In genomic region chr19:53370233-53370632, GRCm38 (mm10) we compare ENCODE assay signal across 19 mouse cellular contexts. TPM values are rescaled to one million over a fixed set of nuclear protein-coding genes. Genes with fewer than 3 reads are reported as not detected.
DNase-seq lines count a peak whose midpoint lies in the region; ATAC-seq and TF ChIP-seq lines count a peak whose summit lies in the region.
"Had no signal": no experiment of that assay in that cellular context is flagged by ENCODE, and none has a peak within 500 bp of the region (broad histone marks: within the 10 kb centered on the region; RNA-seq: fewer than 3 reads in every experiment).

No protein-coding gene starts in this region.

- no peak overlapping the region for H3K4me3 ChIP-seq in intestine, embryonic 16.5 days (ENCODE audit: low read length)
- no peak overlapping the region for H3K4me3 ChIP-seq in intestine, postnatal 0 days (ENCODE audit: low read depth, low read length)
- no peak overlapping the region for H3K4me3 ChIP-seq in midbrain, embryonic 13.5 days (replicated peaks)
- no peak overlapping the region for H3K4me3 ChIP-seq in midbrain, embryonic 15.5 days
- H3K4me3 ChIP-seq: heart, embryonic 13.5 days had no signal

- H3K4me1 ChIP-seq in intestine, embryonic 16.5 days (ENCODE audit: control insufficient read depth, insufficient read depth, low read length), result peaks cover 12% of the 10 kb centered on the region
- H3K4me1 ChIP-seq in intestine, postnatal 0 days (replicated peaks; ENCODE audit: control insufficient read depth, insufficient read depth, low read length), result no peaks in the 10 kb centered on the region
- peaks cover 20% of the 10 kb centered on the region for H3K4me1 ChIP-seq in midbrain, embryonic 13.5 days (replicated peaks)
- peaks cover 11% of the 10 kb centered on the region for H3K4me1 ChIP-seq in midbrain, embryonic 15.5 days

- no peaks in the 10 kb centered on the region for H3K9me3 ChIP-seq in intestine, embryonic 16.5 days (ENCODE audit: control insufficient read depth, low read length)
- H3K9me3 ChIP-seq in intestine, postnatal 0 days (ENCODE audit: control insufficient read depth), result no peaks in the 10 kb centered on the region
- no peaks in the 10 kb centered on the region for H3K9me3 ChIP-seq in midbrain, embryonic 13.5 days
- no peaks in the 10 kb centered on the region for H3K9me3 ChIP-seq in midbrain, embryonic 15.5 days
- H3K9me3 ChIP-seq: G1E; heart, embryonic 13.5 days had no signal

- TF ChIP-seq CTCF in intestine, postnatal 0 days (IDR thresholded peaks at IDR 0.05; ENCODE audit: low read depth), result no peak

- ATAC-seq in intestine, embryonic 16.5 days, result no peak
- ATAC-seq in intestine, postnatal 0 days, result no peak
- peak; percentile 35; the same call in 1 of the 2 replicates for ATAC-seq in midbrain, embryonic 13.5 days
- ATAC-seq in midbrain, embryonic 15.5 days (replicated peaks), result no peak

- WGBS in intestine, embryonic 16.5 days, result 76% methylated on average over 15 of the region's 15 CpGs
- 73% methylated on average over 15 of the region's 15 CpGs for WGBS in intestine, postnatal 0 days
- WGBS in midbrain, embryonic 13.5 days, result 82% methylated on average over 15 of the region's 15 CpGs
- WGBS in midbrain, embryonic 15.5 days, result 80% methylated on average over 15 of the region's 15 CpGs

- H3K27ac ChIP-seq in intestine, embryonic 16.5 days (ENCODE audit: low read length), result peak overlapping the region; percentile 15; the same call in 1 of the 2 replicates
- H3K27ac ChIP-seq in intestine, postnatal 0 days (ENCODE audit: low read depth, low read length), result no peak overlapping the region
- no peak overlapping the region for H3K27ac ChIP-seq in midbrain, embryonic 13.5 days
- H3K27ac ChIP-seq in midbrain, embryonic 15.5 days, result no peak overlapping the region
- H3K27ac ChIP-seq: macrophage had no signal

- H3K4me2 ChIP-seq in intestine, embryonic 16.5 days (ENCODE audit: low read depth, low read length), result no peak overlapping the region
- H3K4me2 ChIP-seq in intestine, postnatal 0 days (replicated peaks; ENCODE audit: low read depth), result no peak overlapping the region
- H3K4me2 ChIP-seq in midbrain, embryonic 13.5 days (replicated peaks), result no peak overlapping the region
- H3K4me2 ChIP-seq in midbrain, embryonic 15.5 days, result no peak overlapping the region

- no peak overlapping the region for H3K9ac ChIP-seq in intestine, embryonic 16.5 days (ENCODE audit: low read depth, low read length)
- H3K9ac ChIP-seq in intestine, postnatal 0 days (ENCODE audit: low read depth, low read length), result no peak overlapping the region
- H3K9ac ChIP-seq in midbrain, embryonic 13.5 days (replicated peaks), result no peak overlapping the region
- H3K9ac ChIP-seq in midbrain, embryonic 15.5 days, result no peak overlapping the region
- H3K9ac ChIP-seq: forebrain, postnatal 0 days; heart, embryonic 13.5 days had no signal

- H3K27me3 ChIP-seq in intestine, embryonic 16.5 days (replicated peaks; ENCODE audit: control insufficient read depth, insufficient read depth, low read length), result no peaks in the 10 kb centered on the region
- no peaks in the 10 kb centered on the region for H3K27me3 ChIP-seq in intestine, postnatal 0 days (replicated peaks; ENCODE audit: control insufficient read depth, insufficient read depth, low read length)
- no peaks in the 10 kb centered on the region for H3K27me3 ChIP-seq in midbrain, embryonic 13.5 days
- no peaks in the 10 kb centered on the region for H3K27me3 ChIP-seq in midbrain, embryonic 15.5 days (replicated peaks)
- H3K27me3 ChIP-seq: heart, embryonic 13.5 days had no signal

- peaks cover 5% of the 10 kb centered on the region; the same call in 1 of the 2 replicates for H3K36me3 ChIP-seq in intestine, embryonic 16.5 days (ENCODE audit: control insufficient read depth, insufficient read depth, low read length)
- peaks cover 28% of the 10 kb centered on the region for H3K36me3 ChIP-seq in intestine, postnatal 0 days (ENCODE audit: control insufficient read depth, insufficient read depth)
- peaks cover 34% of the 10 kb centered on the region for H3K36me3 ChIP-seq in midbrain, embryonic 13.5 days
- peaks cover 2% of the 10 kb centered on the region; the same call in 1 of the 2 replicates for H3K36me3 ChIP-seq in midbrain, embryonic 15.5 days (replicated peaks)

- peak; percentile 38 for DNase-seq in cerebellum, adult 9-10 months
- DNase-seq in cerebellum, adult 8-10 months, result no peak
- no peak for DNase-seq in thymus, postnatal 25 days
- DNase-seq in gastrocnemius, adult 8-10 months (ENCODE audit: low spot score in 2 of 2), result no peak

RNA-seq across cellular contexts. Expression of gene Gm10197, which starts 1.3 kb away (rescaled TPM):
- not detected in 2 replicates for polyA plus RNA-seq in intestine, embryonic 16.5 days (2015; fragmentation: Nextera tagmentation; extraction: Ambion mirVana)
- polyA plus RNA-seq in intestine, postnatal 0 days (2015; fragmentation: Nextera tagmentation; extraction: Ambion mirVana), result not detected in 2 replicates
- not detected in 2 replicates for polyA plus RNA-seq in midbrain, embryonic 13.5 days (2015; fragmentation: Nextera tagmentation; extraction: Ambion mirVana)
- polyA plus RNA-seq in midbrain, embryonic 15.5 days (2015; fragmentation: Nextera tagmentation; extraction: Ambion mirVana), result 7.7 TPM in 1 of 2 replicates, not detected in the other
- not detected for total RNA-seq in gastrocnemius, adult 8-10 months (2022)
- total RNA-seq: adrenal gland, postnatal 10 days; forebrain, postnatal 0 days; gastrocnemius, postnatal 14 days; heart, postnatal 4 days; layer of hippocampus, postnatal 36 days had no signal
- polyA plus RNA-seq: forebrain, postnatal 0 days; G1E; heart, embryonic 13.5 days; limb, embryonic 11.5 days; liver, embryonic 16.5 days; macrophage; neural tube, embryonic 11.5 days had no signal

RNA-seq across cellular contexts. Expression of gene Smndc1, which starts 20.1 kb away (rescaled TPM):
- polyA plus RNA-seq in intestine, embryonic 16.5 days (2015; fragmentation: Nextera tagmentation; extraction: Ambion mirVana), result 36.3 and 40.5 TPM in 2 replicates
- 36.2 and 36.3 TPM in 2 replicates for polyA plus RNA-seq in intestine, postnatal 0 days (2015; fragmentation: Nextera tagmentation; extraction: Ambion mirVana)
- polyA plus RNA-seq in midbrain, embryonic 13.5 days (2015; fragmentation: Nextera tagmentation; extraction: Ambion mirVana), result 42.6 and 46.8 TPM in 2 replicates
- 31.9 and 32.4 TPM in 2 replicates for polyA plus RNA-seq in midbrain, embryonic 15.5 days (2015; fragmentation: Nextera tagmentation; extraction: Ambion mirVana)
- total RNA-seq in gastrocnemius, adult 8-10 months (2022), result 10 to 100 TPM; 27.4 to 32.4 (median 29.6) TPM

RNA-seq across cellular contexts. Expression of gene Mxi1, which starts 59.9 kb away (rescaled TPM):
- 10.3 and 12.9 TPM in 2 replicates for polyA plus RNA-seq in intestine, embryonic 16.5 days (2015; fragmentation: Nextera tagmentation; extraction: Ambion mirVana)
- polyA plus RNA-seq in intestine, postnatal 0 days (2015; fragmentation: Nextera tagmentation; extraction: Ambion mirVana), result 58.9 and 64.0 TPM in 2 replicates
- 32.4 and 50.7 TPM in 2 replicates for polyA plus RNA-seq in midbrain, embryonic 13.5 days (2015; fragmentation: Nextera tagmentation; extraction: Ambion mirVana)
- polyA plus RNA-seq in midbrain, embryonic 15.5 days (2015; fragmentation: Nextera tagmentation; extraction: Ambion mirVana), result 49.6 and 53.3 TPM in 2 replicates
- total RNA-seq in gastrocnemius, adult 8-10 months (2022), result 10 to 100 TPM; 48.9 to 53.6 (median 51.5) TPM
